Comparison of ENCODE assay signal across 15 mouse cellular contexts in the genomic region with DNA sequence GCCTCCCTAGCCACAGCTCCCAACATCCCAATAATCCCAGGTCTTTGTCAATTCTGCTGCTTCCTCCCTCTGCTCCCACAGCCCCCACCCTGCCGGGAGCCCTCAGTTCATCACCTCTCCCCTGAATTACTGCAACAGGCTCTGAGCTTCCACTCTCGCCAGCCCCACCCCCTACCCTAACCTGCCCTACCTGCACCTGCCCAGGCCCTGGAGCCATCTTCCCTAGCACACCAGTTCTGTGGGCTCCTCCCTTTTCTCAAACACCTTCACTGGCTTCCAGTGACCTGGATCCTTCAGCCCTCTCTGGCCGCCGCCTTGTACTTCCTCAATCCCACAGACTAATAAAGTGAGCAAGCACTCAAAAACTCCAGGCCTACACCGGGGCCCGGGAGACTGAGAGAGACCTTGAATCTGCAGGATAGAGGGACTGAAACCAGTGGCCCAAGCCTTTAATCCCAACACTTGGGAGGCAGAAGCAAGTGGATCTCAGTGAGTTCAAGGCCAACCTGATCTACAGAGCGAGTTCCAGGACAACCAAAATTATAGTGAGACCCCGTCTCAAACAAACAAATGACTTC. TPM values are rescaled to one million over a fixed set of nuclear protein-coding genes. Genes with fewer than 3 reads are reported as not detected.
A peak's percentile ranks its signal among the peaks of the same experiment; 100 is the strongest.
DNase-seq lines count a peak whose midpoint lies in the region; ATAC-seq and TF ChIP-seq lines count a peak whose summit lies in the region.
"Had no signal": no experiment of that assay in that cellular context is flagged by ENCODE, and none has a peak within 500 bp of the region (broad histone marks: within the 10 kb centered on the region; RNA-seq: fewer than 3 reads in every experiment).

No protein-coding gene starts in this region.

- TF ChIP-seq EP300 in stomach, postnatal 0 days (optimal IDR thresholded peaks at IDR 0.05), result no peak

- H3K9me3 ChIP-seq in midbrain, embryonic 10.5 days (replicated peaks), result no peaks in the 10 kb centered on the region
- H3K9me3 ChIP-seq in midbrain, embryonic 15.5 days, result no peaks in the 10 kb centered on the region
- no peaks in the 10 kb centered on the region for H3K9me3 ChIP-seq in intestine, embryonic 14.5 days (ENCODE audit: control insufficient read depth, low read length)
- H3K9me3 ChIP-seq in stomach, postnatal 0 days (ENCODE audit: control insufficient read depth, low read length), result no peaks in the 10 kb centered on the region
- H3K9me3 ChIP-seq: hindbrain, embryonic 15.5 days; limb, embryonic 12.5 days; midbrain, embryonic 13.5 days had no signal

- H3K4me3 ChIP-seq in kidney, adult 2 months (ENCODE audit: insufficient read depth, low read depth, low read length), result no peak overlapping the region
- 0 out of 2 replicates have a peak overlapping the region, but pooled peaks have one; percentile 18 for H3K4me3 ChIP-seq in midbrain, embryonic 10.5 days
- H3K4me3 ChIP-seq in midbrain, embryonic 15.5 days, result no peak overlapping the region
- no peak overlapping the region for H3K4me3 ChIP-seq in intestine, embryonic 14.5 days (ENCODE audit: low read depth, low read length)
- H3K4me3 ChIP-seq in stomach, postnatal 0 days (ENCODE audit: low read depth, low read length), result 0 out of 2 replicates have a peak overlapping the region, but pooled peaks have one; percentile 1
- H3K4me3 ChIP-seq: heart, adult 2 months; hindbrain, embryonic 15.5 days; limb, embryonic 12.5 days; midbrain, embryonic 13.5 days had no signal

- H3K4me2 ChIP-seq in midbrain, embryonic 15.5 days, result no peak overlapping the region
- H3K4me2 ChIP-seq in intestine, embryonic 14.5 days (ENCODE audit: low read length), result no peak overlapping the region
- peak overlapping the region; percentile 38; the same call in 1 of the 2 replicates for H3K4me2 ChIP-seq in stomach, postnatal 0 days (replicated peaks; ENCODE audit: low read depth)
- H3K4me2 ChIP-seq: limb, embryonic 12.5 days; midbrain, embryonic 13.5 days had no signal

- TF ChIP-seq POLR2A in kidney, adult 2 months (IDR thresholded peaks at IDR 0.05; ENCODE audit: low read depth, low read length), result no peak

- peak overlapping the region; percentile 66 for H3K27ac ChIP-seq in kidney, adult 2 months (ENCODE audit: insufficient read depth, low read depth, low read length)
- peak overlapping the region; percentile 24; the same call in 1 of the 2 replicates for H3K27ac ChIP-seq in midbrain, embryonic 10.5 days (replicated peaks)
- no peak overlapping the region for H3K27ac ChIP-seq in midbrain, embryonic 15.5 days
- peak overlapping the region; percentile 6; the same call in 1 of the 2 replicates for H3K27ac ChIP-seq in intestine, embryonic 14.5 days (ENCODE audit: low read depth)
- H3K27ac ChIP-seq in stomach, postnatal 0 days (replicated peaks), result peak overlapping the region; percentile 89
- H3K27ac ChIP-seq: heart, adult 2 months; hindbrain, embryonic 15.5 days; limb, embryonic 12.5 days; midbrain, embryonic 13.5 days had no signal

- 76% methylated on average over 8 of the region's 8 CpGs for WGBS in kidney, adult 2 months
- 85% methylated on average over 8 of the region's 8 CpGs for WGBS in midbrain, embryonic 10.5 days
- WGBS in midbrain, embryonic 15.5 days, result 75% methylated on average over 8 of the region's 8 CpGs
- WGBS in intestine, embryonic 14.5 days, result 81% methylated on average over 8 of the region's 8 CpGs
- WGBS in stomach, postnatal 0 days, result 62% methylated on average over 8 of the region's 8 CpGs

- no peaks in the 10 kb centered on the region for H3K27me3 ChIP-seq in kidney, adult 2 months (replicated peaks; ENCODE audit: control insufficient read depth, insufficient read depth, low read length)
- peaks cover 18% of the 10 kb centered on the region for H3K27me3 ChIP-seq in midbrain, embryonic 10.5 days (ENCODE audit: low read depth, poor library complexity, severe bottlenecking)
- H3K27me3 ChIP-seq in midbrain, embryonic 15.5 days (replicated peaks), result no peaks in the 10 kb centered on the region
- no peaks in the 10 kb centered on the region for H3K27me3 ChIP-seq in intestine, embryonic 14.5 days (replicated peaks; ENCODE audit: control insufficient read depth, insufficient read depth, low read length)
- no peaks in the 10 kb centered on the region for H3K27me3 ChIP-seq in stomach, postnatal 0 days (ENCODE audit: control insufficient read depth, insufficient read depth, low read length)
- H3K27me3 ChIP-seq: hindbrain, embryonic 15.5 days; limb, embryonic 12.5 days; midbrain, embryonic 13.5 days had no signal

- H3K9ac ChIP-seq in midbrain, embryonic 15.5 days, result no peak overlapping the region
- no peak overlapping the region for H3K9ac ChIP-seq in intestine, embryonic 14.5 days (ENCODE audit: low read length)
- no peak overlapping the region for H3K9ac ChIP-seq in stomach, postnatal 0 days (ENCODE audit: low read length)
- H3K9ac ChIP-seq: hindbrain, embryonic 15.5 days; limb, embryonic 12.5 days had no signal

- peaks cover 36% of the 10 kb centered on the region; the same call in 1 of the 2 replicates for H3K4me1 ChIP-seq in kidney, adult 2 months (ENCODE audit: control insufficient read depth, insufficient read depth, low read length)
- peaks cover 82% of the 10 kb centered on the region for H3K4me1 ChIP-seq in midbrain, embryonic 10.5 days
- peaks cover 27% of the 10 kb centered on the region for H3K4me1 ChIP-seq in midbrain, embryonic 15.5 days
- peaks cover 10% of the 10 kb centered on the region for H3K4me1 ChIP-seq in intestine, embryonic 14.5 days (replicated peaks; ENCODE audit: control insufficient read depth, insufficient read depth, low read length)
- H3K4me1 ChIP-seq in stomach, postnatal 0 days (replicated peaks; ENCODE audit: control insufficient read depth, insufficient read depth), result 0 out of 2 replicates have a peak, but pooled peaks cover 12% of the 10 kb centered on the region

- no peak for TF ChIP-seq CTCF in kidney, adult 2 months (conservative IDR thresholded peaks at IDR 0.05; ENCODE audit: insufficient read depth, insufficient read length, low read depth, low read length)
- TF ChIP-seq CTCF in stomach, postnatal 0 days (IDR thresholded peaks at IDR 0.05; ENCODE audit: low read depth), result no peak

- DNase-seq in kidney, adult 2 months, result no peak
- DNase-seq in kidney, postnatal 14 days, result no peak
- DNase-seq in midbrain, embryonic 10.5 days (ENCODE audit: low spot score), result no peak
- no peak for DNase-seq in intestine, embryonic 14.5 days (ENCODE audit: low spot score)
- DNase-seq in stomach, postnatal 0 days (ENCODE audit: low spot score), result peak; percentile 73
- DNase-seq in right cerebral cortex, postnatal 10 days (ENCODE audit: low spot score in 2 of 2), result no peak
- DNase-seq: heart, adult 2 months; heart, postnatal 10 days; kidney, postnatal 36 days; lung, postnatal 4 days had no signal

- no peak for ATAC-seq in midbrain, embryonic 15.5 days (replicated peaks)
- no peak for ATAC-seq in intestine, embryonic 14.5 days (replicated peaks; ENCODE audit: low FRiP score, low TSS enrichment, low read depth)
- ATAC-seq in stomach, postnatal 0 days (ENCODE audit: low FRiP score, low TSS enrichment), result peak; percentile 51
- ATAC-seq in activated CD4-positive, CD25-positive, alpha-beta regulatory T cell, adult 4 months, result no peak
- ATAC-seq: midbrain, embryonic 13.5 days had no signal

- H3K36me3 ChIP-seq in kidney, adult 2 months (ENCODE audit: control insufficient read depth, insufficient read depth, low read length), result no peaks in the 10 kb centered on the region
- no peaks in the 10 kb centered on the region for H3K36me3 ChIP-seq in midbrain, embryonic 10.5 days
- no peaks in the 10 kb centered on the region for H3K36me3 ChIP-seq in midbrain, embryonic 15.5 days (replicated peaks)
- no peaks in the 10 kb centered on the region for H3K36me3 ChIP-seq in intestine, embryonic 14.5 days (ENCODE audit: control insufficient read depth, insufficient read depth, low read length)
- no peaks in the 10 kb centered on the region for H3K36me3 ChIP-seq in stomach, postnatal 0 days (ENCODE audit: control insufficient read depth, insufficient read depth, low read length)
- H3K36me3 ChIP-seq: hindbrain, embryonic 15.5 days; midbrain, embryonic 13.5 days had no signal

RNA-seq across cellular contexts. Expression of a gene that starts 24.9 kb away (rescaled TPM):
- 39.3 and 45.5 TPM in 2 replicates for polyA plus RNA-seq in kidney, adult 2 months (2012; rRNA removed)
- polyA plus RNA-seq in midbrain, embryonic 10.5 days (2016; fragmentation: Nextera tagmentation; extraction: Ambion mirVana), result 2.7 and 3.7 TPM in 2 replicates
- 9.4 and 9.7 TPM in 2 replicates for polyA plus RNA-seq in midbrain, embryonic 15.5 days (2015; fragmentation: Nextera tagmentation; extraction: Ambion mirVana)
- 7.2 and 7.4 TPM in 2 replicates for polyA plus RNA-seq in intestine, embryonic 14.5 days (2014; fragmentation: Nextera tagmentation; extraction: Ambion mirVana)
- 9.6 and 10.3 TPM in 2 replicates for polyA plus RNA-seq in stomach, postnatal 0 days (2015; fragmentation: Nextera tagmentation; extraction: Ambion mirVana)
- polyA plus RNA-seq in activated CD4-positive, CD25-positive, alpha-beta regulatory T cell, adult 4 months (2017; shearing (Covaris generic)), result under 1 TPM; 0.20 TPM

RNA-seq across cellular contexts. Expression of a gene that starts 46.8 kb away (rescaled TPM):
- polyA plus RNA-seq in kidney, adult 2 months (2012; rRNA removed), result 16.3 and 17.4 TPM in 2 replicates
- polyA plus RNA-seq in midbrain, embryonic 10.5 days (2016; fragmentation: Nextera tagmentation; extraction: Ambion mirVana), result 107 and 111 TPM in 2 replicates
- polyA plus RNA-seq in midbrain, embryonic 15.5 days (2015; fragmentation: Nextera tagmentation; extraction: Ambion mirVana), result 114 and 116 TPM in 2 replicates
- 92.9 and 97.2 TPM in 2 replicates for polyA plus RNA-seq in intestine, embryonic 14.5 days (2014; fragmentation: Nextera tagmentation; extraction: Ambion mirVana)
- polyA plus RNA-seq in stomach, postnatal 0 days (2015; fragmentation: Nextera tagmentation; extraction: Ambion mirVana), result 41.3 and 44.2 TPM in 2 replicates
- polyA plus RNA-seq in activated CD4-positive, CD25-positive, alpha-beta regulatory T cell, adult 4 months (2017; shearing (Covaris generic)), result 10 to 100 TPM; 26.3 to 28.5 TPM

RNA-seq across cellular contexts. Expression of a gene that starts 46.8 kb away (rescaled TPM):
- 12.6 and 13.6 TPM in 2 replicates for polyA plus RNA-seq in kidney, adult 2 months (2012; rRNA removed)
- polyA plus RNA-seq in midbrain, embryonic 10.5 days (2016; fragmentation: Nextera tagmentation; extraction: Ambion mirVana), result 28.2 and 28.8 TPM in 2 replicates
- 21.8 and 24.4 TPM in 2 replicates for polyA plus RNA-seq in midbrain, embryonic 15.5 days (2015; fragmentation: Nextera tagmentation; extraction: Ambion mirVana)
- polyA plus RNA-seq in intestine, embryonic 14.5 days (2014; fragmentation: Nextera tagmentation; extraction: Ambion mirVana), result 14.6 and 19.5 TPM in 2 replicates
- 3.7 and 4.5 TPM in 2 replicates for polyA plus RNA-seq in stomach, postnatal 0 days (2015; fragmentation: Nextera tagmentation; extraction: Ambion mirVana)
- polyA plus RNA-seq in activated CD4-positive, CD25-positive, alpha-beta regulatory T cell, adult 4 months (2017; shearing (Covaris generic)), result 10 to 100 TPM; 24.4 to 26.3 TPM

RNA-seq across cellular contexts. Expression of a gene that starts 51.1 kb away (rescaled TPM):
- polyA plus RNA-seq in kidney, adult 2 months (2012; rRNA removed), result 0.46 and 0.69 TPM in 2 replicates
- 0.30 and 0.47 TPM in 2 replicates for polyA plus RNA-seq in midbrain, embryonic 10.5 days (2016; fragmentation: Nextera tagmentation; extraction: Ambion mirVana)
- 0.50 and 0.86 TPM in 2 replicates for polyA plus RNA-seq in midbrain, embryonic 15.5 days (2015; fragmentation: Nextera tagmentation; extraction: Ambion mirVana)
- 1.3 and 2.1 TPM in 2 replicates for polyA plus RNA-seq in intestine, embryonic 14.5 days (2014; fragmentation: Nextera tagmentation; extraction: Ambion mirVana)
- polyA plus RNA-seq in stomach, postnatal 0 days (2015; fragmentation: Nextera tagmentation; extraction: Ambion mirVana), result 2.9 and 3.2 TPM in 2 replicates
- polyA plus RNA-seq in activated CD4-positive, CD25-positive, alpha-beta regulatory T cell, adult 4 months (2017; shearing (Covaris generic)), result under 1 TPM; 0.46 to 0.48 TPM

Comparison
In these comparisons a context has a peak if more than half of its experiments do, and no peak if none do; other contexts are left out.
1. H3K4me3 ChIP-seq: peak in midbrain, embryonic 10.5 days (single experiment) and stomach, postnatal 0 days (single experiment); none in kidney, adult 2 months (single experiment), midbrain, embryonic 15.5 days (single experiment) and intestine, embryonic 14.5 days (single experiment).